Mouse (Mus musculus) intestine, embryonic 15.5 days (tissue): ENCODE results near the gene Cope. TPM values are rescaled to one million over a fixed set of nuclear protein-coding genes. Genes with fewer than 3 reads are reported as not detected.

Experiments
- ATAC-seq: fragments of 200-750 bp; cut with Nextera tagmentation; 2 replicates; pipeline ENCODE4 v1.8.0; 2017; ENCODE audit warnings: moderate TSS enrichment, moderate library complexity
- H3K27ac ChIP-seq: fragments of 300-500 bp; sonication (generic); 2 replicates; pipeline ENCODE4 v1.5.1; 2015; ENCODE audit warnings: mild to moderate bottlenecking, inconsistent platforms
- H3K27me3 ChIP-seq: fragments of 300-500 bp; sonication (generic); replicated peaks from 2 replicates; pipeline ENCODE4 v1.6.1; 2015; ENCODE audit warnings: inconsistent platforms
- H3K36me3 ChIP-seq: fragments of 300-500 bp; sonication (generic); 2 replicates; pipeline ENCODE4 v1.6.1; 2015; ENCODE audit warnings: inconsistent platforms
- H3K4me1 ChIP-seq: fragments of 300-500 bp; sonication (generic); replicated peaks from 2 replicates; pipeline ENCODE4 v1.6.1; 2015; ENCODE audit warnings: inconsistent platforms
- H3K4me2 ChIP-seq: fragments of 300-500 bp; sonication (generic); replicated peaks from 2 replicates; pipeline ENCODE4 v1.6.1; 2015; ENCODE audit warnings: mild to moderate bottlenecking, inconsistent platforms
- H3K4me3 ChIP-seq: fragments of 300-500 bp; sonication (generic); replicated peaks from 2 replicates; pipeline ENCODE4 v1.5.1; 2015; ENCODE audit warnings: inconsistent platforms
- H3K9ac ChIP-seq: fragments of 300-500 bp; sonication (generic); 2 replicates; pipeline ENCODE4 v1.6.1; 2015; ENCODE audit warnings: inconsistent platforms
- H3K9me3 ChIP-seq: fragments of 300-500 bp; sonication (generic); 2 replicates; pipeline ENCODE4 v1.6.1; 2016; ENCODE audit warnings: inconsistent platforms
- WGBS: fragments of 180-500 bp; shearing (Covaris S2); methylation state at CpG from one replicate; pipeline ENCODE4 v1.1.7; 2015; 5-methylcytosine and 5-hydroxymethylcytosine counted together
- polyA plus RNA-seq: library from polyadenylated mRNA; unstranded; fragments of >200 nt; fragmentation: Nextera tagmentation; extraction: Ambion mirVana; gene quantifications from 2 replicates; pipeline ENCODE4 v1.2.1, GENCODE M21; 2015

Gene Cope
- polyA plus RNA-seq, 1 experiment from 2014 or later: 331 TPM

GRCm38 (mm10) chr8:70352657-70353151 is 50.4 kb downstream of the Cope start:
- H3K4me3 ChIP-seq: peak overlapping the region; percentile 96
- H3K4me2 ChIP-seq: peak overlapping the region; percentile 90
- peaks cover 13% of the 10 kb centered on the region; the same call in 1 of the 2 replicates for H3K36me3 ChIP-seq
- WGBS: under 1% methylated on average over 59 of the region's 64 CpGs
- peak overlapping the region; percentile 88 for H3K27ac ChIP-seq
- peak; percentile 59 for ATAC-seq
- H3K9ac ChIP-seq: peak overlapping the region; percentile 96
- peaks cover 50% of the 10 kb centered on the region for H3K4me1 ChIP-seq
- H3K27me3 ChIP-seq: no peaks in the 10 kb centered on the region
- no peaks in the 10 kb centered on the region for H3K9me3 ChIP-seq

DNA sequence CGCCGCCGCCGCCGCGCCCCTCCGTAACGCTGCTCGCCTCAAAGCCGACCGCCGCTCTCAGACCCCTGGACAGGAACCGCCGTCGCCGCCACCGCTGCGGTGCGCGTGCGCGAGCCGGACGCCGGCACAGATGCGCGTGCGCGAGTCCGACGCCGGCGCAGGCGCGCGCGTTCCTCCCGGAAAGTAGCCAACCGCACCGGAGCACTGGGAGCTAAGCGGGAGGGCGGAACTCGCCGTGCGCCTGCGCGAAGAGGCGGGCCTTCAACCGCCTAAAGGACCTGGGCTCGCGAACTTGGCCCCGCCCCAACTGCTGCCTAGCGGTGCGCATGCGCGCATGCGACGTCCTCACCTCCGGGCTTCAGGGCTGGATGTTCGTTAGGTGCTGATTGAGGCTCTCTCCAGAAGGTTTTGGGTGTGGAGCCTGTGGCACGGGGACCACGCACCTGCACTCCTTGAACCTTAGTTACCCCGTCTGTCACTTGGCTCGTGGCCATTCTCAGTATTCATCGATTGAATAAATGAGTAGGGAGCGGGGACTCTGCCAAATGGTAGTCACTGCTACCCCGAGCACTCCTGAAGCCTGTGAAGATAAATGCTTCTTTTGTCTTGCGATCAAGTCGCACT is 51.0 kb downstream of the Cope start, which contains the start of gene Upf1:
Gene Upf1, minus strand, starts transcription at position 85 of the 624 bp plus-strand sequence.
- Histone ChIP-seq H3K4me3 (peak within 1 kb of the TSS; percentile 96), H3K9ac (peak within 1 kb of the TSS; percentile 96), H3K9me3 (no peaks in the 10 kb centered on the region), H3K4me1 (peaks cover 45% of the 10 kb centered on the region), H3K4me2 (peak within 1 kb of the TSS; percentile 90), H3K36me3 (peaks cover 13% of the 10 kb centered on the region; the same call in 1 of the 2 replicates), H3K27ac (peak within 1 kb of the TSS; percentile 88), H3K27me3 (no peaks in the 10 kb centered on the region)
- ATAC-seq: peak; percentile 95
- whole genome bisulfite sequencing: under 1% methylated on average over 62 of the region's 69 CpGs

- peak overlapping the region; percentile 73 for H3K27ac ChIP-seq
- ATAC-seq: no peak
- H3K4me3 ChIP-seq: peak overlapping the region; percentile 96; the same call in 1 of the 2 replicates
- no peaks in the 10 kb centered on the region for H3K9me3 ChIP-seq
- peaks cover 7% of the 10 kb centered on the region; the same call in 1 of the 2 replicates for H3K36me3 ChIP-seq
- H3K4me2 ChIP-seq: peak overlapping the region; percentile 78
- peaks cover 38% of the 10 kb centered on the region for H3K4me1 ChIP-seq
- WGBS: 50% methylated on average over 4 of the region's 4 CpGs
- no peaks in the 10 kb centered on the region for H3K27me3 ChIP-seq
- peak overlapping the region; percentile 51 for H3K9ac ChIP-seq
These were observed 51.7 kb downstream of the Cope start for GRCm38 (mm10) chr8:70354004-70354403.

- no peak overlapping the region for H3K9ac ChIP-seq
- no peaks in the 10 kb centered on the region for H3K27me3 ChIP-seq
- H3K9me3 ChIP-seq: no peaks in the 10 kb centered on the region
- ATAC-seq: no peak
- peaks cover 17% of the 10 kb centered on the region for H3K4me1 ChIP-seq
- 90% methylated on average over 1 of the region's 1 CpGs for WGBS
- no peak overlapping the region for H3K4me3 ChIP-seq
- H3K36me3 ChIP-seq: no peaks in the 10 kb centered on the region
- H3K4me2 ChIP-seq: no peak overlapping the region
- H3K27ac ChIP-seq: no peak overlapping the region
These were observed 53.8 kb downstream of the Cope start for GRCm38 (mm10) chr8:70356111-70356510.

DNA sequence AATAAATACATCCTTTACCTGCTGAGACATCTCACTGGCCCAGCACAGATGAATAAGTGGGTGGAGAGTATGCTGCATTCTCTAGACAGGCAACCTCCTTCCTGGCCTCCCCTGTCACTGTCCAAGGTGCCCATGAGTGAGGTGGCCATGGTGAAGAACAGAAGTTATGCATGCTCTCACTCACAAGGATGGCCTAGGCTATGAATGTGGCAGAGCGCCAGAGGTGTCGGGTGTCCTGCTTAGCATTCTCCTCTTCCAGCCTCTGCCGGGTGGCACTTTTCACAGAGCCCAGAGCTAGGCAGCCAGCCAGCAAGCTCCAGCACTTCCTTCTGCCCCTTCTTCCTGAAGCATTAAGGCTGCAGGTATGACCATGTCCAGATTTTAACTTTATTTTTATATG is 57.1 kb downstream of the Cope start:
- H3K4me3 ChIP-seq: no peak overlapping the region
- H3K27me3 ChIP-seq: no peaks in the 10 kb centered on the region
- H3K27ac ChIP-seq: no peak overlapping the region
- no peak overlapping the region for H3K9ac ChIP-seq
- WGBS: 38% methylated on average over 3 of the region's 3 CpGs
- H3K9me3 ChIP-seq: no peaks in the 10 kb centered on the region
- ATAC-seq: no peak
- no peak overlapping the region for H3K4me2 ChIP-seq
- no peaks in the 10 kb centered on the region for H3K36me3 ChIP-seq
- peaks cover 3% of the 10 kb centered on the region; the same call in 1 of the 2 replicates for H3K4me1 ChIP-seq

GRCm38 (mm10) chr8:70360769-70361168 is 58.5 kb downstream of the Cope start:
- Histone ChIP-seq H3K27ac (no peak overlapping the region), H3K9ac (no peak overlapping the region), H3K4me2 (no peak overlapping the region), H3K27me3 (no peaks in the 10 kb centered on the region), H3K4me3 (no peak overlapping the region), H3K36me3 (no peaks in the 10 kb centered on the region), H3K9me3 (no peaks in the 10 kb centered on the region), H3K4me1 (0 out of 2 replicates have a peak, but pooled peaks cover 3% of the 10 kb centered on the region)
- no peak for ATAC-seq
- 54% methylated on average over 4 of the region's 4 CpGs for WGBS

- Histone ChIP-seq H3K36me3 (no peaks in the 10 kb centered on the region), H3K27ac (no peak overlapping the region), H3K27me3 (no peaks in the 10 kb centered on the region), H3K9ac (no peak overlapping the region), H3K4me1 (0 out of 2 replicates have a peak, but pooled peaks cover 3% of the 10 kb centered on the region), H3K4me2 (no peak overlapping the region), H3K4me3 (no peak overlapping the region), H3K9me3 (no peaks in the 10 kb centered on the region)
- 69% methylated on average over 10 of the region's 10 CpGs for WGBS
- no peak for ATAC-seq
These were observed 59.2 kb downstream of the Cope start for GRCm38 (mm10) chr8:70361484-70362032.

Other genes starting within 250 kb of the Cope start
- gene Tm6sf2, start 229.6 kb upstream of the Cope start, polyA plus RNA-seq: 42.8 and 52.6 TPM in 2 replicates
- 0.06 and 0.11 TPM in 2 replicates for gene Hapln4, start 219.1 kb upstream of the Cope start, polyA plus RNA-seq
- gene Ncan, start 181.6 kb upstream of the Cope start, polyA plus RNA-seq: 1.6 and 1.7 TPM in 2 replicates
- gene Nr2c2ap, start 171.2 kb upstream of the Cope start, polyA plus RNA-seq: 47.4 and 48.9 TPM in 2 replicates
- gene Rfxank, start 163.4 kb upstream of the Cope start, polyA plus RNA-seq: 11.7 and 12.3 TPM in 2 replicates
- gene Borcs8, start 163.0 kb upstream of the Cope start, polyA plus RNA-seq: 34.6 and 40.1 TPM in 2 replicates
- gene Mef2b, start 162.8 kb upstream of the Cope start, polyA plus RNA-seq: 0.11 TPM in 1 of 2 replicates, not detected in the other
- 55.7 and 64.3 TPM in 2 replicates for gene Tmem161a, start 130.2 kb upstream of the Cope start, polyA plus RNA-seq
- gene Slc25a42, start 90.2 kb upstream of the Cope start, polyA plus RNA-seq: 5.8 and 6.0 TPM in 2 replicates
- gene Sugp2, start 68.3 kb upstream of the Cope start, polyA plus RNA-seq: 20.6 and 23.0 TPM in 2 replicates
- 25.4 and 26.4 TPM in 2 replicates for gene Armc6, start 68.1 kb upstream of the Cope start, polyA plus RNA-seq
- 27.7 and 31.5 TPM in 2 replicates for gene Homer3, start 19.7 kb upstream of the Cope start, polyA plus RNA-seq
- gene Ddx49, start within 50 bp of the Cope start, polyA plus RNA-seq: 45.8 and 52.7 TPM in 2 replicates
- gene Cers1, start 13.3 kb downstream of the Cope start, polyA plus RNA-seq: 3.6 TPM in 2 replicates
- 0.38 and 1.4 TPM in 2 replicates for gene Gdf1, start 27.3 kb downstream of the Cope start, polyA plus RNA-seq
- gene Upf1, start 50.8 kb downstream of the Cope start, polyA plus RNA-seq: 14.6 and 15.7 TPM in 2 replicates
- gene Comp, start 71.0 kb downstream of the Cope start, polyA plus RNA-seq: 0.39 and 0.82 TPM in 2 replicates
- 14.8 and 15.0 TPM in 2 replicates for gene Crtc1, start 137.1 kb downstream of the Cope start, polyA plus RNA-seq
- gene Klhl26, start 174.4 kb downstream of the Cope start, polyA plus RNA-seq: 18.7 and 20.8 TPM in 2 replicates
- gene Tmem59l, start 184.8 kb downstream of the Cope start, polyA plus RNA-seq: 3.2 and 4.2 TPM in 2 replicates
- 0.95 and 1.2 TPM in 2 replicates for gene Crlf1, start 190.6 kb downstream of the Cope start, polyA plus RNA-seq
- gene Rex1bd, start 204.2 kb downstream of the Cope start, polyA plus RNA-seq: 121 and 132 TPM in 2 replicates
- 957 and 992 TPM in 2 replicates for gene Uba52, start 208.3 kb downstream of the Cope start, polyA plus RNA-seq
- 277 and 331 TPM in 2 replicates for gene Fkbp8, start 225.2 kb downstream of the Cope start, polyA plus RNA-seq
- gene Kxd1, start 225.4 kb downstream of the Cope start, polyA plus RNA-seq: 60.5 and 65.8 TPM in 2 replicates
- gene Ell, start 236.9 kb downstream of the Cope start, polyA plus RNA-seq: 15.9 TPM in 2 replicates